Mouse (Mus musculus) forebrain, embryonic 13.5 days (tissue): Measurements from ENCODE around the gene Kdm3a. TPM values are rescaled to one million over a fixed set of nuclear protein-coding genes. Genes with fewer than 3 reads are reported as not detected.

Source experiments
- ATAC-seq: fragments of 200-750 bp; cut with Nextera tagmentation; 2 replicates; pipeline ENCODE4 v1.8.0; 2017
- H3K27ac ChIP-seq: fragments of 300-500 bp; sonication (generic); 2 replicates; pipeline ENCODE4 v1.5.1; 2015; ENCODE audit warnings: inconsistent platforms, mild to moderate bottlenecking, moderate library complexity
- H3K27me3 ChIP-seq: fragments of 300-500 bp; sonication (generic); 2 replicates; pipeline ENCODE4 v1.6.1; 2015; ENCODE audit warnings: mild to moderate bottlenecking, inconsistent platforms
- H3K36me3 ChIP-seq: fragments of 300-500 bp; sonication (generic); 2 replicates; pipeline ENCODE4 v1.6.1; 2015; ENCODE audit warnings: mild to moderate bottlenecking, inconsistent platforms; ENCODE audit not compliant: poor library complexity, severe bottlenecking
- H3K4me1 ChIP-seq: fragments of 300-500 bp; sonication (generic); 2 replicates; pipeline ENCODE4 v1.6.1; 2015; ENCODE audit warnings: inconsistent platforms
- H3K4me2 ChIP-seq: fragments of 300-500 bp; sonication (generic); 2 replicates; pipeline ENCODE4 v1.6.1; 2015; ENCODE audit warnings: inconsistent platforms, mild to moderate bottlenecking, moderate library complexity
- H3K4me3 ChIP-seq: fragments of 300-500 bp; sonication (generic); 2 replicates; pipeline ENCODE4 v1.5.1; 2015; ENCODE audit warnings: mild to moderate bottlenecking, inconsistent platforms
- H3K9ac ChIP-seq: fragments of 300-500 bp; sonication (generic); 2 replicates; pipeline ENCODE4 v1.6.1; 2015; ENCODE audit warnings: mild to moderate bottlenecking, inconsistent platforms
- H3K9me3 ChIP-seq: fragments of 300-500 bp; sonication (generic); replicated peaks from 2 replicates; pipeline ENCODE4 v1.6.1; 2016; ENCODE audit warnings: inconsistent platforms
- WGBS: fragments of 180-500 bp; shearing (Covaris S2); methylation state at CpG from one replicate; pipeline ENCODE4 v1.1.7; 2015; 5-methylcytosine and 5-hydroxymethylcytosine counted together
- polyA plus RNA-seq: library from polyadenylated mRNA; unstranded; fragments of >200 nt; fragmentation: Nextera tagmentation; extraction: Ambion mirVana; gene quantifications from 2 replicates; pipeline ENCODE4 v1.2.1, GENCODE M21; 2015

Gene Kdm3a
- polyA plus RNA-seq, 1 experiment from 2014 or later = 68.0 TPM

DNA sequence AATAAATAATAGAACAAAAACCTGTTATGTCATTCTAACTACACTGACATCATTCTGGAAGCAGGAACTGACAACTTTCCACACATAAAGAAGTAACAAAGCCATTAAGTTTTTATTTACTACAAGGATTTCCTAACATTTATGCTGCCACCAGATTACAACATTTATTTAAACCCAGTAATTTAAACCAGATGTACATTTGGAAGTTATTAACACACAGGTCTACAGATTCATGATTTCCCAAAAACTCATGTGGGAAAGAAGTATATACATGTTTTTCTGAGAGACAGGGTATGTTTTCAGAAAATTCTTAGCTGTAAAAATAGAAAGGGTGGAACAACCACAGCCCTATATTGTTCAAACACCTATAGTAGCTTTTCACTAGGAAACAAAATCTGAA lies 8.1 kb downstream of the Kdm3a start:
- ATAC-seq = no peak
- no peak overlapping the region for H3K4me3 ChIP-seq
- H3K4me1 ChIP-seq = peaks cover 11% of the 10 kb centered on the region
- H3K36me3 ChIP-seq = peaks cover 81% of the 10 kb centered on the region
- H3K27ac ChIP-seq = no peak overlapping the region
- H3K9me3 ChIP-seq = no peaks in the 10 kb centered on the region
- no peak overlapping the region for H3K9ac ChIP-seq
- no peak overlapping the region for H3K4me2 ChIP-seq
- H3K27me3 ChIP-seq = no peaks in the 10 kb centered on the region

DNA sequence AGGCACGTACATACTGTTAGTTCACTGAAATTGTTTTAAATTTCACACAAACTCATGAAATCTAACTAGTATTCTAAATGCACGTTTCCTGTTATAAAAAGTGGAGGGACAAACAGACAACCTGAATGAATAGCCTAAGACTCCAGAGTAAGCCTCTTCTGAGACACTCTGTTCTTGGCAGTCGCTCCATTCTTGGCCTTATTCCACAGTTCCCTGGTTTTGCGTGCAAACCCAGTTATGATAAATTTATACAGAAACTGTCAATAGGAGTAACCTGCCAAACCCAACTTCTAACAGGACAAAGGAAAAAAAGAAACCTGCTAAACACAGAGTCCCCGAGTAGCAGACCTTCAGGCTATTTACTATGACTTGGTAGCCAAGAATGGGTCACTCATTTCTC lies 10.8 kb downstream of the Kdm3a start:
- no peak for ATAC-seq
- no peak overlapping the region for H3K4me3 ChIP-seq
- no peak overlapping the region for H3K4me2 ChIP-seq
- no peaks in the 10 kb centered on the region for H3K9me3 ChIP-seq
- H3K27ac ChIP-seq = no peak overlapping the region
- no peaks in the 10 kb centered on the region for H3K27me3 ChIP-seq
- H3K4me1 ChIP-seq = no peaks in the 10 kb centered on the region
- H3K9ac ChIP-seq = no peak overlapping the region
- H3K36me3 ChIP-seq = peaks cover 90% of the 10 kb centered on the region
- WGBS = 90% methylated on average over 5 of the region's 5 CpGs

DNA sequence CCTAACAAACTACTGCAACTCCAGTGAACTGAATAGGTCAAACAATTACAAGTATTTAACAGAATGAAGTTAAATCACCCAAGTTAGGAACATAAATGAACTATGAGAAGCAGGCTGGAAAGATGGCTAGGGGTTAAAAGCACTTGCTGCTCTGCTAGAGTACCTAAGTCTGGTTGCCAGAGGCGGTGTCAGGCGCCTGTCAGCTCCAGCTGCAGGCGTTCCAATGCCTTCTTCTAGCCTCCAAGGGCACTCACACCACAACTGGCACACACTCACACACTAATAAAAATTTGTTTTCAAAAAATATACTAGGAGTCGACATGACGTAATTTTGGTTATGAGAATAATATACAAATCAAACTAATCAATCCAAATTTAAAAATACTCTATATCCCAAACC lies 11.2 kb downstream of the Kdm3a start:
- 93% methylated on average over 5 of the region's 5 CpGs for WGBS

DNA sequence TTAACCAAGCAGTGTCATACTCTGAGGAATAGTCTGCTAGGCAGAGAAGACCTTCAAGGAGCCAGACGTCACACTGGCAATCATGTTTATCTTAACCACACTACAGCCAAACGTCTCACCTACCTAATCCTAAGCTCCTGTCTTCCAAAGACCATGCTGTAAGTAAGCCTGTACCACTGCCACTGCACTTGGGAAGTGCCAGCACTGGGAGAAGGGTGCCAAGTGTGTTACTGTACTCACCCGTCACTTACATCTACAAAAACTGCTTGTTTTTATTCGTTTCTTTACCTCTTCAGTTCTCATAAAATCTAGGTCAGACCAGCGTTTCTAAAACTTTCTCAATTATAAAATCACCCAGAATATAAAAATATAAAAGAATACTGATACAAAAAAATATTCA lies 15.8 kb downstream of the Kdm3a start:
- Histone ChIP-seq H3K4me3 (no peak overlapping the region), H3K4me1 (no peaks in the 10 kb centered on the region), H3K27me3 (no peaks in the 10 kb centered on the region), H3K4me2 (no peak overlapping the region), H3K9me3 (no peaks in the 10 kb centered on the region), H3K36me3 (peaks cover 80% of the 10 kb centered on the region), H3K27ac (no peak overlapping the region), H3K9ac (no peak overlapping the region)
- no peak for ATAC-seq
- WGBS = 85% methylated on average over 5 of the region's 5 CpGs

More for the DNA sequence above, 11.2 kb downstream of the Kdm3a start:
- ATAC-seq = no peak
- peaks cover 90% of the 10 kb centered on the region for H3K36me3 ChIP-seq
- no peaks in the 10 kb centered on the region for H3K27me3 ChIP-seq
- H3K9ac ChIP-seq = no peak overlapping the region
- no peaks in the 10 kb centered on the region for H3K9me3 ChIP-seq
- no peaks in the 10 kb centered on the region for H3K4me1 ChIP-seq
- no peak overlapping the region for H3K4me2 ChIP-seq
- H3K4me3 ChIP-seq = no peak overlapping the region
- no peak overlapping the region for H3K27ac ChIP-seq

DNA sequence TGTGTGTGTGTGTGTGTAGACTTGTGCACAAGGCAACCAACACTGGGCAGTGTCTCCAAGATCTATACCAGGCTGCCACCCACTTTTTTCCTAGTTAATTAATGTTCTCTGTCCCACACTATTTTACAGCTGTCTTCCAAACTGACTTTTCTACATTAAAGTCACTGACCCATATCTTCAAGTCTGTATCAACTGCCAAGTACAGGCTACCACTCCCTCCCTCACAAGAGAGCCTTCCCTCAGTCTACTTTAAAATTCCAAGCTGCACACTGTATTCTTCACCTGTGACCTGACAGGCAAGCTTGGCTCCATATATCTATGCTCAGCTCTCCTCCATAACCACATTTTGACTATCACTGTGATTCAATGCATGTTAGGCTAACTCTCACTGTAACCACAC lies 19.6 kb downstream of the Kdm3a start:
- H3K9ac ChIP-seq = no peak overlapping the region
- H3K36me3 ChIP-seq = peaks cover 80% of the 10 kb centered on the region
- no peak overlapping the region for H3K4me3 ChIP-seq
- H3K9me3 ChIP-seq = no peaks in the 10 kb centered on the region
- no peaks in the 10 kb centered on the region for H3K27me3 ChIP-seq
- H3K4me2 ChIP-seq = no peak overlapping the region
- no peaks in the 10 kb centered on the region for H3K4me1 ChIP-seq
- no peak overlapping the region for H3K27ac ChIP-seq
- ATAC-seq = no peak

DNA sequence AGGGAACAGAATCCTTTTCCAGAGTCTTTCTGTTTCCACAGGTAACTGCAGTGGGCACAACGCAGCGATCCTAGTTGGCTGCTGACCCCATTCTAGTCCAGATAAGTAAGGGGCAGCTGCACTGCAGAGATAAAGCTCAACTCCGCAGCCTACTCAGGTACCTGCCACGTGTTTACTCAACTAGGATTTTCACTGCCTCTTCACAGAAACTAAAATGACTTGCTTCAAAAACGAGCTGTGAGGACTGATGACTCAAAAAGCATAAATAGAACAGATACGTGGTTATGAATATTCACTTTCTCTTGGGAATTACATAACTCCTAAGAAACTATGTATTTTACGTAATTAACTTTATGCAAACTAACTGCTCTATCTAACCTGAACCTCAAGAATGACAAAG lies 22.8 kb downstream of the Kdm3a start:
- peaks cover 70% of the 10 kb centered on the region for H3K36me3 ChIP-seq
- H3K9ac ChIP-seq = no peak overlapping the region
- H3K9me3 ChIP-seq = no peaks in the 10 kb centered on the region
- no peak overlapping the region for H3K4me2 ChIP-seq
- WGBS = 93% methylated on average over 7 of the region's 7 CpGs
- no peak overlapping the region for H3K27ac ChIP-seq
- ATAC-seq = no peak
- H3K4me1 ChIP-seq = no peaks in the 10 kb centered on the region
- no peak overlapping the region for H3K4me3 ChIP-seq
- H3K27me3 ChIP-seq = no peaks in the 10 kb centered on the region

DNA sequence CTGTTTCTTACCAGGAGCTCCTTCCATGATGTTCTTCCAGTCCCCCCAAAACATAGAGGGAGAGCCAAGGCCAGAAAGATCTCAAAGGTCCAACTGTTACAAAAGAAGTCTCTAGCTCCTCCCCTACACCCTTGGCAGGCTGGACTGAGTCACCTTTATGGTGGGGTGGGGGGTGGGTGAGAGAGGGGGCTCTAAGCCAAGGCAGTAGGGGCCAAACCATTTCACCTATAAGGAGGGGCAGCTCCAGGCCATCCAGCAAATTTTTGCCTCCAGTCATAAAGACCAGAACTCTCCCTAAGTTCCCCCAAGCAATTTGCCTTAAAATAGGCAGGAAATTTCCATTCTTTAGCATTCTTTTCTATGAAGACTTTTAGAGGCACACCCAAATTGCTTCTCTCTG lies 23.8 kb downstream of the Kdm3a start:
- H3K36me3 ChIP-seq = peaks cover 75% of the 10 kb centered on the region
- no peak overlapping the region for H3K27ac ChIP-seq
- H3K9ac ChIP-seq = no peak overlapping the region
- H3K4me1 ChIP-seq = no peaks in the 10 kb centered on the region
- no peaks in the 10 kb centered on the region for H3K27me3 ChIP-seq
- ATAC-seq = no peak
- H3K9me3 ChIP-seq = no peaks in the 10 kb centered on the region
- no peak overlapping the region for H3K4me3 ChIP-seq
- H3K4me2 ChIP-seq = no peak overlapping the region

DNA sequence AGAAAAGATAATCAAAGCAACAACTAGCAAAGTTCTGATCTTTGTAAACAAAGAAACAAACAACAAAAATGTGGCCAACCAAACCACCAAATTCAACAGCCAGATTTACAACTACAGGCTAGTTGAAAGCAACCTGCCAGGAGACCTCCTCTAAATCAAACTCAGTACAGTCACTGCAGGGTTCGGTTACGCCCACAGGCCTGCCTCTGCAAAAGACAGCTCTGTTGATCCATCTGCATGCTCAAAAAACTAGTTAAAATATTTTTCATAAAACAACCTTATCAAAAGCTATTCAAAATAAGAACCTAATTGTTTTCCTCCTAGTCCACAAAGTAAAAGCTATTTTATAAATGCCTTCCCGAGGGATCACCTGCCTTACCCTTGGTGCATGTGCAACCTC lies 25.0 kb downstream of the Kdm3a start:
- H3K9ac ChIP-seq = no peak overlapping the region
- no peak for ATAC-seq
- H3K9me3 ChIP-seq = no peaks in the 10 kb centered on the region
- H3K27me3 ChIP-seq = no peaks in the 10 kb centered on the region
- H3K4me3 ChIP-seq = no peak overlapping the region
- H3K36me3 ChIP-seq = peaks cover 77% of the 10 kb centered on the region
- no peak overlapping the region for H3K4me2 ChIP-seq
- 92% methylated on average over 3 of the region's 3 CpGs for WGBS
- H3K4me1 ChIP-seq = no peaks in the 10 kb centered on the region
- H3K27ac ChIP-seq = no peak overlapping the region

DNA sequence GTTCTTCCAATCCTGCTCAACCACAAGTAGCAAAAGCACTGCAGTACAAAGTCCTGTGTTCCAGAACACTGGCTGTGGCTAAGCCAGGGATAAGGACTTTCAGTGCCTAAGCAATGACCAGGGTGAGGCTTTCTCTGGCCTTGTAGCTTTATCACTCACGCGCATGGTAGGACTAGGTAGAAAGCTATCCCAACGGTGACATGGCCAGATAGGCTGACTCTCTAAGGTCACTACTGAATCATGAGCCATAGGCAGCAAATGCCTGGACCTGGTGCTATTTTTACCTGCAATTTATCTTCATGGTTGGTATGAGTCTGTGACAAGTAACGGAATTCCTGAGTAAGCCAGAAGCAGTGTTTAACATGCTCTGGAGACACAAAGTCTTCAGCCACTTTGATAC lies 42.6 kb downstream of the Kdm3a start:
- H3K4me3 ChIP-seq = no peak overlapping the region
- H3K27me3 ChIP-seq = no peaks in the 10 kb centered on the region
- no peak overlapping the region for H3K9ac ChIP-seq
- no peak for ATAC-seq
- no peak overlapping the region for H3K4me2 ChIP-seq
- WGBS = 96% methylated on average over 4 of the region's 4 CpGs
- peaks cover 79% of the 10 kb centered on the region for H3K36me3 ChIP-seq
- no peaks in the 10 kb centered on the region for H3K9me3 ChIP-seq
- no peak overlapping the region for H3K27ac ChIP-seq
- H3K4me1 ChIP-seq = no peaks in the 10 kb centered on the region

DNA sequence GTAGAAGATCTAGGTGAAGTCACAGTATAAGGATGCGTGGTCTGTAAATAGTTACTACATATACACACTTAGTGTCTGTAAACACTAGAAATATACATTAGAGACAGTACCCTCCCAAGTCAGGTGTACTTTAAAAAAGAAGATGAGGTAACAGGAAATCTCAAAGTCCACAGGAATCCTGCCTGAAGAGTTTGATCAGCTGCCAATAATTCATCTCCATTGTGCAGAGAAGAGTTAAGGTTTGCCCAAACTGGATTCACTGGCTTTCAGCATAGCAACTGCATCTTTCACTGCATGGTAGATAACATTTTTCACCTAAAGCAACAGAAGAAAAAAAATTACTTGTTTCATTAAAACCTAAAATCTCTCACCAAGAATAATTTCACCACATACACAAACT lies 43.4 kb downstream of the Kdm3a start:
- 100% methylated on average over 1 of the region's 1 CpGs for WGBS
- Histone ChIP-seq H3K27ac (no peak overlapping the region), H3K4me1 (no peaks in the 10 kb centered on the region), H3K4me2 (no peak overlapping the region), H3K27me3 (no peaks in the 10 kb centered on the region), H3K36me3 (peaks cover 73% of the 10 kb centered on the region), H3K9ac (no peak overlapping the region), H3K4me3 (no peak overlapping the region), H3K9me3 (no peaks in the 10 kb centered on the region)
- ATAC-seq = no peak

DNA sequence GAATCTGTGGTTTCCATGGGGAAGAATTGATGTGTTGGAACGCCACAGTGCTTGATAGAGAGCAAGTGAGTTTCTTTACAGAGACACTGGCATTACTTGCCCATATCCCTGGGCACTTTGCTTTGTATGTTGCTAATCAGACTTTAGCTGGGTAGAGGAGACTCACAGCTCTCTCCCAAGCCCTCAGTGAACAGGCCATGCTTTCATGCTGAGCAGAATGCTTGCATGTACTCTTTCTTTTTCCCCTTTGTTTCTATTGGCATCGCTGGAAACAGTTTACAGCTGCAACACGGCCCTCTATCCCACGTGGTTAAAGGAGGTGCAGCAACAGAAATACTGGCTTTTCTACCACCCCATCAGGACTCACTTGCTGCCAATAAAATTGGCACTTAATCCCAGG lies 49.6 kb downstream of the Kdm3a start:
- ATAC-seq = no peak

DNA sequence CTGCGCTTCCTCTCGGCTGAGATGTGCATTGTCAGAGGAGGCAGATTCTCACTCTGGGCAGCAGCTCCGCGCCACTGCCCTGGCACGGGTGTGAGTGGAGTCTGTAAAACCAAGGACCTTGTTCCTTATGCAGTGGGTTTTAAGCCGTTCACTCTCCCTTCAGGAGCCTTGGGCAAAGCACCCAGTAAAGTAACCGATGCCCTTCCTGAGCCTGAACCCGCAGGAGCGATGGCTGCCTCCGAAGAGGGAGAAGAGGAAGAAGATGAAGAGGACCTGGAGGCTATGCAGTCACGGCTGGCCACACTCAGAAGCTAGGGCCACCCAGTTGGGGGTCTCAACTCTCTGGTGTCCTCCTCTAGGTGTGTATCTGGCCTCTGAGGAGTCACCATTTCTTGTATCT lies 53.3 kb downstream of the Kdm3a start:
- H3K4me2 ChIP-seq = no peak overlapping the region
- H3K27ac ChIP-seq = no peak overlapping the region
- H3K4me1 ChIP-seq = no peaks in the 10 kb centered on the region
- 97% methylated on average over 11 of the region's 11 CpGs for WGBS
- H3K9ac ChIP-seq = no peak overlapping the region
- H3K27me3 ChIP-seq = no peaks in the 10 kb centered on the region
- peaks cover 34% of the 10 kb centered on the region for H3K36me3 ChIP-seq
- H3K9me3 ChIP-seq = no peaks in the 10 kb centered on the region
- no peak for ATAC-seq
- H3K4me3 ChIP-seq = no peak overlapping the region

More for the DNA sequence above, 49.6 kb downstream of the Kdm3a start:
- H3K27me3 ChIP-seq = no peaks in the 10 kb centered on the region
- H3K9ac ChIP-seq = no peak overlapping the region
- H3K27ac ChIP-seq = no peak overlapping the region
- WGBS = 67% methylated on average over 4 of the region's 4 CpGs
- peaks cover 44% of the 10 kb centered on the region for H3K36me3 ChIP-seq
- H3K4me1 ChIP-seq = no peaks in the 10 kb centered on the region
- no peak overlapping the region for H3K4me2 ChIP-seq
- no peak overlapping the region for H3K4me3 ChIP-seq
- H3K9me3 ChIP-seq = no peaks in the 10 kb centered on the region

DNA sequence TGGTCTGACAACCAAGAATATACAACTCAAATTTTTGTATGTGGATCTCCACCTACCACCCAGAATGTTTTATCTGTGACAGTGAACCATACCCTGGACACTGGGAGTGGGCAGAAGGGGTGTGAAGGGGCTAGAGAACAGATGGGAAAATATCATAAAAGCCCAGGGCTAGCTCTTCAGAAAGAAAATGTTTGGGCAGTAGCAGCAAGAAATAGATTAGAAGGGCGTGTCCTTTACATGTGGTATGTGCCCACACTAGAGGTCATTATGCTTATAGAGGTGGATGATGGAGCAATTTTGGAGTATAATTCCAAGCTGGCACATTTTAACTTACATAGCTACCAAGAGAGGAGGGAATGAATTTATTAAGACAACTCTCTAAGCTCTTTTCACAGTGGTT lies 57.4 kb downstream of the Kdm3a start:
- H3K4me1 ChIP-seq = no peaks in the 10 kb centered on the region
- H3K4me2 ChIP-seq = no peak overlapping the region
- peaks cover 37% of the 10 kb centered on the region for H3K36me3 ChIP-seq
- no peak overlapping the region for H3K27ac ChIP-seq
- no peaks in the 10 kb centered on the region for H3K27me3 ChIP-seq
- no peak overlapping the region for H3K4me3 ChIP-seq
- 96% methylated on average over 1 of the region's 1 CpGs for WGBS
- H3K9ac ChIP-seq = no peak overlapping the region
- no peaks in the 10 kb centered on the region for H3K9me3 ChIP-seq
- ATAC-seq = no peak

DNA sequence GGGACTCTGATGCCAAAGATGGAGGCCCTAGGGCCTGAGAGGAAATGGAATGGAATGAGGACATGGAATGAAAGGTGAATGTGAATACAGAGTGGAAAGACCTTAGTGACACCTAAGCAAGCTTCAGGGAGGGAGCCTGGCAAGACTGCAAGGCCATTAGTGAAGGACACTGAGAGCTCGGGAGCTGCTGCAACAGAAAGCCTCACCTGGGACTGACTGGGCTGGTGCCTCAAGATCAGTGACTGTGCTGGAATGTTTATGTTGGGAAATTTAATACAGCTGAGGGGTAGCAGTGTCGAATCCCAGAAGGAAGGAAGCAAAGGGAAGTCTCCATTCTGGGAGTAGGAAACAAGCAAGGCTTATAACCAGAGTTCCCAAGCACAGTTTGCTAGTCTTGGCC lies 63.8 kb downstream of the Kdm3a start:
- ATAC-seq = no peak
- Histone ChIP-seq H3K36me3 (peaks cover 19% of the 10 kb centered on the region), H3K4me3 (no peak overlapping the region), H3K27ac (no peak overlapping the region), H3K4me2 (no peak overlapping the region), H3K4me1 (no peaks in the 10 kb centered on the region), H3K9ac (no peak overlapping the region), H3K27me3 (no peaks in the 10 kb centered on the region), H3K9me3 (no peaks in the 10 kb centered on the region)
- 87% methylated on average over 2 of the region's 2 CpGs for WGBS
